Comparison of ENCODE assay signal across 8 mouse cellular contexts in the genomic region with DNA sequence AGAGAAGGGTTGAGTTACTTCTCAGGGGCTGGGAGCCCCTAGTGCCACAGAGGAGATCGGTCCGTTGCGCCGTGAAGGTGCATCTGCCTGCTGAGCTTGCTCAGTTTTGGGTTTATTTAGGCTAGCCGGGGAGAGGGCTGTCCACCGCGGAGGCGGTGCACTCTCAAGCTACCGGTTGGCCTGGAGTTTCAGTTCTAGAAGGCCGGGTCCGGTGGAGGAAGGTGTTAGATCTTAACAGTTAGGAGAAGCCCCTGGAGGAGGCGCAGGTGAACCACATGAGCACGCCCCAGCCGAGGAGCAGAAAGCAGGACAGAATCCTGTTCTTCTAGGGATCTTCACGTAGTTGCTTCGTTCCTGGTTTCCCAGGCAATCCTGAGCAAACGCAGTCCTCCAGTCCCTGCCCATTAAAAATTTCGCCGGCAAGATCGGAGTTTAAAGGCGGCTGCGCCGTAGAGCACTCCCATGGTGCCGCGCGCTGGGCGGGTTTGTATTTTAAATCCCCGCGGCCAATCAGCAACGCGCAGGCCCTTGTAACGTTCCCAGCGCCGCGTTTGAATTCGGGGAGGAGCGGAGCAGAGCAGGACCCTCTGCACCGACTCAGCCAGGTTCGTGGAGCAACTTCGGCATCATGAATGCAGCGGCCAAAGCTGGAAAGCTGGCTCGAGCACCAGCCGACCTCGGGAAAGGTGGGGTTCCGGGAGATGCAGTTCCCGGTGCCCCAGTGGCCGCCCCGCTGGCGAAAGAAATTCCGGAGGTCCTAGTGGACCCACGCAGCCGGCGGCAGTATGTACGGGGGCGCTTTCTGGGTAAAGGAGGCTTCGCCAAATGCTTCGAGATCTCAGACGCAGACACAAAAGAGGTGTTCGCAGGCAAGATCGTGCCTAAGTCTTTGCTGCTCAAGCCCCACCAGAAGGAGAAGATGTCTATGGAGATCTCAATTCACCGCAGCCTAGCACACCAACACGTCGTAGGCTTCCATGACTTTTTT. TPM values are rescaled to one million over a fixed set of nuclear protein-coding genes. Genes with fewer than 3 reads are reported as not detected.
DNase-seq lines count a peak whose midpoint lies in the region; ATAC-seq lines count a peak whose summit lies in the region.

A gene (plus strand): TSS at position 525 of the 988 bp plus-strand sequence.

- ATAC-seq in hematopoietic stem cell, adult 5-6 weeks (replicated peaks in 1 of 2; ENCODE audit: insufficient read depth in 1 of 2, low FRiP score in 2 of 2, low TSS enrichment in 1 of 2, low read depth in 1 of 2, poor library complexity in 2 of 2, severe bottlenecking in 2 of 2): peak; percentile 83
- ATAC-seq in lung, embryonic 16.5 days (ENCODE audit: low read depth): peak; percentile 94

- under 1% methylated on average over 63 of the region's 63 CpGs for WGBS in lung, embryonic 16.5 days

- no peaks in the 10 kb centered on the region for H3K9me3 ChIP-seq in lung, embryonic 16.5 days (ENCODE audit: control insufficient read depth, low read length)

- H3K4me3 ChIP-seq in lung, embryonic 16.5 days (ENCODE audit: low read length): peak within 1 kb of the TSS; percentile 74

- H3K27me3 ChIP-seq in lung, embryonic 16.5 days (ENCODE audit: control insufficient read depth, insufficient read depth, low read depth, low read length): no peaks in the 10 kb centered on the region

- H3K4me2 ChIP-seq in lung, embryonic 16.5 days (ENCODE audit: low read depth, low read length): peak within 1 kb of the TSS; percentile 96

- peak; percentile 89 for DNase-seq in MN1 (ENCODE audit: low spot score)
- peak; percentile 63 for DNase-seq in cerebellum, adult 8-10 months
- peak; percentile 89 for DNase-seq in forelimb bud, embryonic 11.5 days (ENCODE audit: low read depth, low spot score)
- DNase-seq in layer of hippocampus, adult 9-10 months (ENCODE audit: low spot score): peak; percentile 42
- DNase-seq in ovary, postnatal 14 days (ENCODE audit: low spot score): peak; percentile 59
- DNase-seq in thymus, postnatal 14 days: peak; percentile 86

- peaks cover 19% of the 10 kb centered on the region for H3K4me1 ChIP-seq in lung, embryonic 16.5 days (replicated peaks; ENCODE audit: control insufficient read depth, insufficient read depth, low read length)

- H3K9ac ChIP-seq in lung, embryonic 16.5 days (ENCODE audit: low read length): peak within 1 kb of the TSS; percentile 75

- H3K27ac ChIP-seq in lung, embryonic 16.5 days (ENCODE audit: low read length): peak within 1 kb of the TSS; percentile 85

- H3K36me3 ChIP-seq in lung, embryonic 16.5 days (ENCODE audit: control insufficient read depth, insufficient read depth, low read length): peaks cover 16% of the 10 kb centered on the region

RNA-seq across cellular contexts. Expression of the gene that starts here (rescaled TPM):
- 26.5 and 43.2 TPM in 2 replicates for total RNA-seq in hematopoietic stem cell, adult 5-6 weeks (2017)
- 136 and 146 TPM in 2 replicates for polyA plus RNA-seq in lung, embryonic 16.5 days (2015; fragmentation: Nextera tagmentation; extraction: Ambion mirVana)

Comparison
In these comparisons a context has a peak if more than half of its experiments do, and no peak if none do; other contexts are left out.
1. Peak in every context shown above with its lines: DNase-seq, ATAC-seq, H3K4me3 ChIP-seq and H3K27ac ChIP-seq.